Mouse (Mus musculus) testis, adult 2 months (tissue): ENCODE results near the gene Dlx3.

Experiments
- CTCF ChIP-seq: fragments of 200-500 bp; IDR thresholded peaks from 2 replicates; pipeline ENCODE4 v1.5.1; 2012; ENCODE audit warnings: low read depth, mild to moderate bottlenecking, inconsistent platforms, low read length, moderate library complexity; ENCODE audit not compliant: control insufficient read depth, insufficient read depth, insufficient replicate concordance
- POLR2A ChIP-seq: fragments of 200-500 bp; IDR thresholded peaks from 2 replicates; pipeline ENCODE4 v1.6.1; 2012; ENCODE audit warnings: low read depth, mild to moderate bottlenecking, inconsistent platforms, low read length, moderate library complexity; ENCODE audit not compliant: control insufficient read depth

DNA sequence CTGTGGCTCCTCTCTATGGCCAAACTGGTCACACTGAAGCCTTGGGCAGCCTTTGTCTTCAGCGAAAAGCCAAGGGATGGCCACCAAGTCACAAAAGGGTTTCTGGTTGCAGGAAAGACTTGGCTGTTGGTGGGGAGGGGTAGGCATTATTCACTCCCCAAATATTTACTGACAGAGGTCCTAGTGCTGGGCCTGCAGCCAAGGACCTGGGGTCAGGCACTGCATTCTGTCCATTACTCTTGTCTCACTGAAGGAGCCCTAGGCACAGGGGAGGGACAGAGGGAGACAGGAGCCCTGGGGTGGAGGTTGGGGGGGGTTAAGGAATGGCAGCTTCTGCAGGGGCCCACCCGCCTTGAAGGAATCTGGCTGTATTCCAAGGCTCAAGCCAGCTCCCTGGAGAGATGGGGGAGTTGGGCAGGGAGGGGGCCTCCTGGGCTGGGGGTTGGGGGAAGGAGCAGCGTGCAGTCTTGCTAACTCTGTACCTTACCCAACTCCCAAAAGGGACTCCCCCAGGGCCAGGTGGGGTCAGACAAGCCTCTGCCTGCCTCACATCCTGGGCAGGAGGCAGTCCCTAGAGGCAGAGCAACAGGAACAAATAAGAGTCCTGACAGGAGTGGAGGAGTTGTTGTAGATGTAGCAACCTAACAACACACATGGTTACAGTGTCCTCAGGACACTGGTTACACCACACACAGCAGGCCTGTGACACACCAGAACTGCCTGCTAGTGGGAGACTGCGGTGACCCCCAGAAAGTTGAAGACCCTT lies 23.1 kb upstream of the Dlx3 start:
- TF ChIP-seq POLR2A: no peak
- TF ChIP-seq CTCF: no peak
